Mouse (Mus musculus) lung, embryonic 14.5 days (tissue): ENCODE measurements at regions not wholly inside any gene's neighbourhood (a gene's known extent, or its start where the extent isn't known, plus 50 kb on each side); places are given as distances from the start of the nearest gene placed in this dataset.
A peak's percentile ranks its signal among the peaks of the same experiment; 100 is the strongest.

Experiments
- ATAC-seq: fragments of 200-750 bp; cut with Nextera tagmentation; 2 replicates; pipeline ENCODE4 v1.8.0; 2017; ENCODE audit warnings: mild to moderate bottlenecking, moderate TSS enrichment, moderate library complexity; ENCODE audit not compliant: insufficient read depth
- DNase-seq: peaks from one replicate; pipeline ENCODE4 v3.0.0-alpha.2; 2015
- H3K27ac ChIP-seq: fragments of 300-500 bp; sonication (generic); 2 replicates; pipeline ENCODE4 v1.5.1; 2014; ENCODE audit warnings: low read depth, mild to moderate bottlenecking, moderate library complexity
- H3K27me3 ChIP-seq: fragments of 300-500 bp; sonication (generic); 2 replicates; pipeline ENCODE4 v1.6.1; 2014; ENCODE audit warnings: low read length, control low read depth; ENCODE audit not compliant: insufficient read depth
- H3K36me3 ChIP-seq: fragments of 300-500 bp; sonication (generic); 2 replicates; pipeline ENCODE4 v1.6.1; 2014; ENCODE audit warnings: control low read depth; ENCODE audit not compliant: insufficient read depth
- H3K4me1 ChIP-seq: fragments of 300-500 bp; sonication (generic); 2 replicates; pipeline ENCODE4 v1.6.1; 2014; ENCODE audit warnings: antibody characterized with exemption, control low read depth; ENCODE audit not compliant: insufficient read depth
- H3K4me2 ChIP-seq: fragments of 300-500 bp; sonication (generic); 2 replicates; pipeline ENCODE4 v1.6.1; 2014; ENCODE audit warnings: mild to moderate bottlenecking
- H3K4me3 ChIP-seq: fragments of 300-500 bp; sonication (generic); 2 replicates; pipeline ENCODE4 v1.5.1; 2014; ENCODE audit warnings: low read depth, low read length
- H3K9ac ChIP-seq: fragments of 300-500 bp; sonication (generic); 2 replicates; pipeline ENCODE4 v1.6.1; 2014
- H3K9me3 ChIP-seq: fragments of 300-500 bp; sonication (generic); 2 replicates; pipeline ENCODE4 v1.6.1; 2016; ENCODE audit warnings: low read depth, low read length, control low read depth
- CTCF ChIP-seq: IDR thresholded peaks from 2 replicates; pipeline ENCODE4 v1.5.1; 2016; ENCODE audit warnings: antibody characterized with exemption, low read depth
- WGBS: fragments of 180-500 bp; shearing (Covaris S2); extraction: QIAGEN DNeasy Blood & Tissue Kit; methylation state at CpG from one replicate; pipeline ENCODE4 v1.1.7; 2014; 5-methylcytosine and 5-hydroxymethylcytosine counted together

DNA sequence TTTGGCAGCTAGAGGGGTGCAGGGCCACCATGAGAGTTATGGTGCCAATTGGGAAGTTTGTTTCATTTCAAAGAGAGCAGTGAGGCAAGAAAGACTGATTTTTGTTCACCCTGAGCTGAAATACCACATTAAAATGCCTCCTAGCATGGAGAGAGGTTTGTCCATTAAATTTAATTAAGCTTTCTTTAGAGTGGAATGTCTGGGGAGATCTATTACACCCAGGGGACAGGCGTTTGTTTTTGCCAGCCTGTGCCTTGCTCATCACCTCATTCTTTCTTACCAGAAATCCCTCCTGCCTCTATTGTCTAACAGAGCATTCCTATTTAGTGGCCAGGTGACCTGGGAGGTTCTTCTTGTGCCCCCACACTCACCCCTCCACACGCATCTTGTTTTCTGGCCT is 55.2 kb upstream of the Rcn1 start:
- Histone ChIP-seq H3K27me3 (no peaks in the 10 kb centered on the region), H3K9me3 (no peaks in the 10 kb centered on the region), H3K4me1 (no peaks in the 10 kb centered on the region), H3K27ac (no peak overlapping the region), H3K9ac (no peak overlapping the region), H3K4me3 (no peak overlapping the region), H3K36me3 (no peaks in the 10 kb centered on the region), H3K4me2 (no peak overlapping the region)
- no peak for ATAC-seq
- TF ChIP-seq CTCF, result no peak
- 49% methylated on average over 2 of the region's 2 CpGs for WGBS
- no peak for DNase-seq

DNA sequence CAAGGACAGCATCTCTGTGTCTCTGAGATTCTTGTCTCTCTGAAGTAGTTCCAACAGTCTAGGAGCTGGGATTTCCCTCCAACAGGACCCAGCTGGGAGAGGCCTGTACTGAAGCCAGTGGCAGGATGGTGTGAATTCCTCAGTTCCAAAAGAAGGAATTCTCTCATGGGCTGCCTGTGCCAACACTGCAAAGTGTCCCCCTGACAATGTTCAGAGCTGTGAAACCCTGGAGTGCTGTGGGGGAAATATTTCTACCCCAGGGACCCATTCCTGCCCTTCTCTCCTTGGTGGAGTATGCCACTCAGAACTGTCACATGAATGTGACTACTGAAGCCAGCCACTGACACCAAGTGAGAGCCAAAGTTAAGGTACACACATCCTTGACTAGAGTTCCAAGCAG is 55.7 kb upstream of the Rcn1 start:
- H3K27me3 ChIP-seq, result no peaks in the 10 kb centered on the region
- no peak overlapping the region for H3K27ac ChIP-seq

DNA sequence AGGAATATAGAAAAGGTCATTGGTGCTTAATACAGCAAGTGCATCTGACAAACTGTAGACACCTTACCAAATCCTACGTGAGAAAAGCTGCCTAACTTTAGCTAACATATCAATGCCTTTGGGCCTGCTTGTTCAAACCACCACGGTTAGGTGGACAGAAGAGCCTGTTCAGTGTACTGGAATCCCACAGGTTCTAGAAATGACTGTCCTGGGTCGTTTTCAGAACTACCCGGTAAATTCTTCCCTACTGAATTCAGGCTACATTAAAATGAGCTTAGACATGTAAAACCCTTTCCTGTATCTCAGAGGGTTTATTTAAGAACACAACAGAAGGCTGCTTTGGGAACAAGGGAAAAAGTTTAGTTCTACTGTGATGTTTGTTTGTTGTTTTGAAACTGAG is 59.5 kb upstream of the Rcn1 start:
- DNase-seq (no peak), ATAC-seq (no peak)
- Histone ChIP-seq H3K27me3 (no peaks in the 10 kb centered on the region), H3K9me3 (no peaks in the 10 kb centered on the region), H3K9ac (no peak overlapping the region), H3K4me1 (no peaks in the 10 kb centered on the region), H3K4me3 (no peak overlapping the region), H3K27ac (no peak overlapping the region), H3K4me2 (no peak overlapping the region), H3K36me3 (no peaks in the 10 kb centered on the region)
- 82% methylated on average over 4 of the region's 4 CpGs for WGBS
- TF ChIP-seq CTCF, result no peak

More for the DNA sequence above, 55.7 kb upstream of the Rcn1 start:
- DNase-seq, result no peak
- H3K4me3 ChIP-seq, result no peak overlapping the region
- H3K36me3 ChIP-seq, result no peaks in the 10 kb centered on the region
- H3K9me3 ChIP-seq, result no peaks in the 10 kb centered on the region
- H3K4me2 ChIP-seq, result no peak overlapping the region
- TF ChIP-seq CTCF, result no peak
- no peaks in the 10 kb centered on the region for H3K4me1 ChIP-seq
- no peak for ATAC-seq
- no peak overlapping the region for H3K9ac ChIP-seq

DNA sequence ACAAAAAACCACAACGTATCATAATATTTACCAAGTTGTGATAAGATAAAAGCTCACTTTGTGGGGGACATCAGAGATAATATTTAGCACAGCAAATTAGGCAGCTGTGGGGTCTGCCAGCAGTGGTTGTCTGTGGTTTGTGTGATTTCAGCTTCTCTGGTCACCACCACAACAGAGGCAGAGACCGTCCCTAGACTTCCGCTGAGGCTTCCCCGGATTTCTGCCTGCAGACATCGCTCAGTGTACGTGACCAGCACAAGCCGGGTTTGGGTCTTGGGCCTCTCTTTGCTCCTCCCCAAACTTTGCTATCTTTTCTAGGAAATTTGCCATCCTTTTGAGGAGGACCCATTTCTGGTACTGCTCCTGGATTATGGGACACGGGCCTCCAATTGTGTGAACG is 60.4 kb upstream of the Rcn1 start:
- peak; percentile 77; the same call in 1 of the 2 replicates for ATAC-seq
- Histone ChIP-seq H3K4me2 (no peak overlapping the region), H3K9me3 (no peaks in the 10 kb centered on the region), H3K27ac (no peak overlapping the region), H3K36me3 (no peaks in the 10 kb centered on the region), H3K4me1 (no peaks in the 10 kb centered on the region), H3K9ac (no peak overlapping the region), H3K27me3 (no peaks in the 10 kb centered on the region), H3K4me3 (no peak overlapping the region)
- WGBS, result 49% methylated on average over 9 of the region's 9 CpGs
- TF ChIP-seq CTCF, result no peak
- peak; percentile 28 for DNase-seq

DNA sequence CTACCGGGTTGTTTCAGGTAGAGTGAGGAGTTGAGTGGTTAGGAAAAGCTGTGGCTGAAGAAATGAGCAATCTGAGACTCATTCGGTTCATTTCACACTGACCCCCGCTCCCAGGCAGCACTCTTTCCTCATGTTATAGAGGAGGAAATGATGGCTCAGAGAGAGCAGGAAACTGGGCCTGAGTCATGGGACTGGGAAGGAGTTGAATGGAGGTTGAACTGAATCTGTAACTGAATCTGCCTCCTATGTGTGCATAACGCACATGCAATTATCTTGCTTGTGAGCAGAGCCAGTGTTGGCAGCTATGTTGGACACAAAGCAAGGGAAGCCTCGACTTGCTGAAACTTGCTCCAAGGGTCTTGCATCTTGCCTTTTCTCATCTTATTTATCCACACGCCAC is 66.5 kb upstream of the Rcn1 start:
- WGBS, result 80% methylated on average over 6 of the region's 6 CpGs
- Histone ChIP-seq H3K4me3 (no peak overlapping the region), H3K9ac (no peak overlapping the region), H3K27me3 (no peaks in the 10 kb centered on the region), H3K4me1 (no peaks in the 10 kb centered on the region), H3K36me3 (no peaks in the 10 kb centered on the region), H3K9me3 (no peaks in the 10 kb centered on the region), H3K4me2 (no peak overlapping the region), H3K27ac (no peak overlapping the region)
- ATAC-seq (no peak), DNase-seq (no peak)
- TF ChIP-seq CTCF, result no peak

DNA sequence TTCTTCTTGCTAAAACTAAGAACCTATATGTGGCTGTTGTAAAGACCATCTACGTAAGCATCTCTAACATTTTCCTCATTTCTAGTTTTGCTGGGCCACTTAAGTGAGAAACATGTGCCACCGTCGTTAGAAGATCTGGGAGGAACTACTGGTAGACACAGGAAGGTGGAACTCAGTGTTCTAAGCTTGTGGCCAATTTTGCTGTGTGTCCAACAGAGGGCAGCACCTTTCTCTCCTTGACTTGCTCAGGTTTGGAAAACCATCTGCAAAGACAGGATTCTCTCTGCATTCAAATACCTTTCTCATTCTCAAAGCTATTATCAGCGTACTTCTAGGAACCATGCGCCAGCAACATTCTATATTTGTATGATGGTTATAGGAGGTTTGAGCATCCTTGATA is 69.8 kb upstream of the Rcn1 start:
- ATAC-seq (no peak), DNase-seq (peak; percentile 76)
- Histone ChIP-seq H3K9ac (no peak overlapping the region), H3K4me2 (no peak overlapping the region), H3K9me3 (no peaks in the 10 kb centered on the region), H3K36me3 (no peaks in the 10 kb centered on the region), H3K4me3 (no peak overlapping the region), H3K4me1 (no peaks in the 10 kb centered on the region), H3K27ac (no peak overlapping the region), H3K27me3 (no peaks in the 10 kb centered on the region)
- WGBS, result 30% methylated on average over 5 of the region's 5 CpGs
- TF ChIP-seq CTCF, result peak; percentile 69

GRCm38 (mm10) chr2:105476028-105476677 is 77.0 kb upstream of the Rcn1 start:
- no peaks in the 10 kb centered on the region for H3K36me3 ChIP-seq
- H3K27me3 ChIP-seq, result no peaks in the 10 kb centered on the region
- no peak overlapping the region for H3K9ac ChIP-seq
- no peaks in the 10 kb centered on the region for H3K4me1 ChIP-seq
- 60% methylated on average over 7 of the region's 7 CpGs for WGBS
- ATAC-seq (peak; percentile 44; the same call in 1 of the 2 replicates), DNase-seq (no peak)
- no peaks in the 10 kb centered on the region for H3K9me3 ChIP-seq
- no peak overlapping the region for H3K27ac ChIP-seq
- no peak overlapping the region for H3K4me3 ChIP-seq
- no peak overlapping the region for H3K4me2 ChIP-seq
- no peak for TF ChIP-seq CTCF
